Mouse (Mus musculus) left cerebral cortex, postnatal 10 days (tissue): ENCODE data around the gene Lnpk. TPM values are rescaled to one million over a fixed set of nuclear protein-coding genes. Genes with fewer than 3 reads are reported as not detected.

Experiments
- DNase-seq, 2 experiments: peaks; one replicate each; pipeline ENCODE4 v3.0.0; 2021 to 2022; ENCODE audit warnings: low spot score in 2 of 2, mixed read lengths in 1 of 2; ENCODE audit errors: extremely low spot score in 1 of 2
- intact Hi-C: fragments of 180-260 bp; cut with DNase I; formaldehyde crosslinking; loops from one replicate; pipeline ENCODE4 v1.15.1; 2025
- total RNA-seq, 2 experiments: library from RNA; stranded (reverse); gene quantifications; 2 replicates each; pipeline ENCODE4 v1.2.3; 2021

Gene Lnpk
- total RNA-seq, 2 experiments from 2014 or later, result 65.3 to 68.8 TPM

DNA sequence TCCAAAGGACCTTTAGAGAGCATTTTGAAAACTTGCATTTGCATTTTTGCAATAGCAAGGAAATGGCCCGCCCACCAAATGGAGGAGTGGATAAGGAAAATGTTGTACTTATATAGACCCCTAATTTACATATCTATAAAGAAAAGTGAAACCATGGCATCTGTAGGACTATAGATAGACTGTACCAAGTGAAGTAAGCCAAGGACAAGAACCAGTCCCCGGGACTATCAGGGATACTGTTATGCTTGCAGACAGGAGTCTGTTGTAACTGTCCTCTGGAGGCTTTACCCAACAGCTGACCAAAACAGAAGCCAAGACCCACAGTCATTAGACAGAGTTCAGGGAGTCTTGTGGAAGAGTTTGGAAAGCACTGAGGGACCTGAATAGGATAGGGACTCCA lies 78.9 kb downstream of the Lnpk start:
- peak in 1 of 2 experiments; percentile 13 for DNase-seq
- intact Hi-C loops, result no loop called here

- no peak for DNase-seq
- intact Hi-C loops, result loop anchor here (5.0 kb wide), 1 partner anchor 71 kb away; no protein-coding TSS in a partner anchor
Measured at GRCm38 (mm10) chr2:74497851-74498250, 81.4 kb downstream of the Lnpk start.

- DNase-seq, result no peak
- intact Hi-C loops, result no loop called here
Measured at GRCm38 (mm10) chr2:74491426-74491825, 87.8 kb downstream of the Lnpk start.

- intact Hi-C loops, result no loop called here
- no peak for DNase-seq
Measured at GRCm38 (mm10) chr2:74490186-74490585, 89.0 kb downstream of the Lnpk start.

- no peak for DNase-seq
- intact Hi-C loops, result no loop called here
Measured at GRCm38 (mm10) chr2:74488443-74488842, 90.8 kb downstream of the Lnpk start.

DNA sequence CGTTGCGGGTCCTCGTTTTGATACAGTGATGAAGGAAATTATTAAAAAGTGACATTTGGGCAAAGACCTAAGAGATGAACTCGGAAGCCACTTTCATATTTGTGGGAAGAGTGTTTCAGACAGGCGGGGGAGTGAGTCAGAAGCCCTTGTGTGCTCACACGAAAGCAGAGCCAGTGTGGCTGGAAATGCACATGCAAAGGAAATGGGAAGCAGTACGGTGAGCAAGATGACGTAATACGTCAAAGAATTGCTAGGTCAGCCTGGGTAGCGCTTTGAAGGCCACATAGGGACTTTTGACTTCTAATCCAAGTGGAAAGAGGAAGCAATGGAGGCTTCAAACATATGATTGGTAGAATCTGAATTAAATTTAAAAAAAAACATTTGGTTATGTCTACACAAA lies 96.6 kb downstream of the Lnpk start:
- no peak for DNase-seq
- intact Hi-C loops, result no loop called here

DNA sequence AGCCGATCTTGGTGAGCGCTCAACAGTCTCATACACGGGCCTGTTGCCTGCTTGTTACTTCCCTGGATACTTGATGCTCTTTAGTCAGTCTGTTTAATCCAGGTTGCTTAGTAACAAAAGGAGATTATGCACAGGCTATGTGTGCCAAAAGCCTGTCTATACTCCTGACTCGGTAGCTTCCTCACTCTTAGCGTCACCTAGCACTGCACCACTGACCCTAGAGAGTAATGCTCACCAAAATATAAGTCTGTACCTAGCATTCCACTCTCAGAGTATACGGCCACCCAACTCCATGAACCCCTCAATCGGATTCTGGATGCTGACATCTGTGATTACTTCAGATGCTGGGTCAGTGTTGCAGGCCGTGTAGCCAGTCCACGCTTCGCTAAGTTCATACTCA lies 97.1 kb downstream of the Lnpk start:
- no peak for DNase-seq
- intact Hi-C loops, result no loop called here

Other genes with a start within 250 kb of the Lnpk start
- gene Evx2, start 80.1 kb upstream of the Lnpk start, total RNA-seq, result not detected
- gene Hoxd13, start 88.9 kb upstream of the Lnpk start, total RNA-seq, result not detected
- gene Hoxd12, start 95.6 kb upstream of the Lnpk start, total RNA-seq, result not detected
- gene Hoxd11, start 100.1 kb upstream of the Lnpk start, total RNA-seq, result not detected
- gene Hoxd10, start 112.5 kb upstream of the Lnpk start, total RNA-seq, result not detected
- not detected for gene Hoxd9, start 118.3 kb upstream of the Lnpk start, total RNA-seq
- gene Hoxd8, start 125.2 kb upstream of the Lnpk start, total RNA-seq, result not detected
- gene Hoxd3, start 132.5 kb upstream of the Lnpk start, total RNA-seq, result not detected
- gene Hoxd4, start 132.5 kb upstream of the Lnpk start, total RNA-seq, result not detected
- gene Gm28230, start 147.3 kb upstream of the Lnpk start, total RNA-seq, result not detected
- under 1 TPM in 1 of 2 experiments, not detected in 1; 0.24 TPM for gene Hoxd1, start 183.5 kb upstream of the Lnpk start, total RNA-seq
- 10 to 100 TPM; 60.3 to 61.6 TPM for gene Mtx2, start 246.4 kb upstream of the Lnpk start, total RNA-seq